Mouse (Mus musculus) layer of hippocampus, postnatal 14 days (tissue): Measurements from ENCODE around the gene Scai. TPM values are rescaled to one million over a fixed set of nuclear protein-coding genes. Genes with fewer than 3 reads are reported as not detected.

Experiments used
- total RNA-seq, 2 experiments: library from RNA; stranded (reverse); gene quantifications; 2 replicates each; pipeline ENCODE4 v1.2.3; 2021

The Scai gene
- total RNA-seq, 2 experiments from 2014 or later: 75.4 to 78.3 TPM

Other genes with a start within 250 kb of the Scai start
- under 1 TPM; 0.36 to 0.55 TPM for gene Wdr38, start 193.3 kb downstream of the Scai start, total RNA-seq
- 10 to 100 TPM; 85.7 to 95.2 TPM for gene Arpc5l, start 185.4 kb downstream of the Scai start, total RNA-seq
- 100 to 1,000 TPM; 246 to 254 TPM for gene Rpl35, start 185.1 kb downstream of the Scai start, total RNA-seq
- 10 to 100 TPM; 29.1 to 37.7 TPM for gene Golga1, start 125.2 kb downstream of the Scai start, total RNA-seq
- 10 to 100 TPM; 64.7 to 73.1 TPM for gene Ppp6c, start 35.7 kb upstream of the Scai start, total RNA-seq